8 mouse cellular contexts compared by ENCODE assay signal in genomic region chr7:130545893-130546292, GRCm38 (mm10). TPM values are rescaled to one million over a fixed set of nuclear protein-coding genes. Genes with fewer than 3 reads are reported as not detected.
DNase-seq lines count a peak whose midpoint lies in the region; ATAC-seq and TF ChIP-seq lines count a peak whose summit lies in the region.

No protein-coding gene starts in this region.

- no peak overlapping the region for H3K27ac ChIP-seq in lung, embryonic 15.5 days
- peak overlapping the region; percentile 99 for H3K27ac ChIP-seq in embryonic facial prominence, embryonic 15.5 days (replicated peaks)
- H3K27ac ChIP-seq in limb, embryonic 11.5 days (replicated peaks; ENCODE audit: low read depth, low read length) = no peak overlapping the region; the same call in 1 of the 2 replicates
- H3K27ac ChIP-seq in olfactory bulb, adult 2 months (ENCODE audit: insufficient read depth, low read depth, low read length) = peak overlapping the region; percentile 85; the same call in 1 of the 2 replicates

- H3K27me3 ChIP-seq in lung, embryonic 15.5 days = no peaks in the 10 kb centered on the region
- H3K27me3 ChIP-seq in embryonic facial prominence, embryonic 15.5 days = no peaks in the 10 kb centered on the region
- no peaks in the 10 kb centered on the region for H3K27me3 ChIP-seq in limb, embryonic 11.5 days (ENCODE audit: control insufficient read depth, insufficient read depth, low read length)

- DNase-seq in lung, adult 18-20 months = no peak
- no peak for DNase-seq in limb, embryonic 11.5 days (ENCODE audit: low spot score)
- DNase-seq in layer of hippocampus, postnatal 14 days (ENCODE audit: low spot score in 2 of 2) = no peak
- DNase-seq in kidney, postnatal 4 days = no peak

- H3K9me3 ChIP-seq in lung, embryonic 15.5 days = no peaks in the 10 kb centered on the region
- no peaks in the 10 kb centered on the region for H3K9me3 ChIP-seq in embryonic facial prominence, embryonic 15.5 days (replicated peaks)
- H3K9me3 ChIP-seq in limb, embryonic 11.5 days (ENCODE audit: control insufficient read depth, low read length) = no peaks in the 10 kb centered on the region

- peaks cover 10% of the 10 kb centered on the region for H3K4me1 ChIP-seq in lung, embryonic 15.5 days
- peaks cover 21% of the 10 kb centered on the region for H3K4me1 ChIP-seq in embryonic facial prominence, embryonic 15.5 days
- H3K4me1 ChIP-seq in limb, embryonic 11.5 days (ENCODE audit: control insufficient read depth, insufficient read depth, low read length) = peaks cover 5% of the 10 kb centered on the region
- peaks cover 3% of the 10 kb centered on the region; the same call in 1 of the 2 replicates for H3K4me1 ChIP-seq in olfactory bulb, adult 2 months (ENCODE audit: control insufficient read depth, insufficient read depth, low read length)

- peaks cover 36% of the 10 kb centered on the region for H3K36me3 ChIP-seq in lung, embryonic 15.5 days
- H3K36me3 ChIP-seq in embryonic facial prominence, embryonic 15.5 days = peaks cover 41% of the 10 kb centered on the region
- peaks cover 8% of the 10 kb centered on the region; the same call in 1 of the 2 replicates for H3K36me3 ChIP-seq in limb, embryonic 11.5 days (ENCODE audit: control insufficient read depth, insufficient read depth, low read length)

- WGBS in lung, embryonic 15.5 days = 37% methylated on average over 3 of the region's 3 CpGs
- WGBS in embryonic facial prominence, embryonic 15.5 days = 41% methylated on average over 3 of the region's 3 CpGs
- WGBS in limb, embryonic 11.5 days = 59% methylated on average over 3 of the region's 3 CpGs
- WGBS in olfactory bulb, adult 2 months = 29% methylated on average over 3 of the region's 3 CpGs

- TF ChIP-seq CTCF in olfactory bulb, adult 2 months (IDR thresholded peaks at IDR 0.05; ENCODE audit: insufficient read depth, low read depth, low read length) = no peak

- ATAC-seq in lung, embryonic 15.5 days (ENCODE audit: borderline replicate concordance, extremely low read depth, low FRiP score, low TSS enrichment) = no peak
- no peak for ATAC-seq in embryonic facial prominence, embryonic 15.5 days (ENCODE audit: insufficient number of reproducible peaks, low FRiP score, low TSS enrichment, low read depth)
- ATAC-seq in limb, embryonic 11.5 days (ENCODE audit: insufficient number of reproducible peaks, low FRiP score, low TSS enrichment, low read depth) = no peak
- no peak for ATAC-seq in monocyte, adult 5-6 weeks (replicated peaks; ENCODE audit: insufficient number of reproducible peaks, low FRiP score, low TSS enrichment, poor library complexity, severe bottlenecking)

- no peak for TF ChIP-seq POLR2A in olfactory bulb, adult 2 months (IDR thresholded peaks at IDR 0.05; ENCODE audit: insufficient read depth, low read depth, low read length)

- peak overlapping the region; percentile 80 for H3K4me2 ChIP-seq in lung, embryonic 15.5 days
- H3K4me2 ChIP-seq in embryonic facial prominence, embryonic 15.5 days (replicated peaks) = peak overlapping the region; percentile 78
- H3K4me2 ChIP-seq in limb, embryonic 11.5 days (ENCODE audit: low read depth, severe bottlenecking) = peak overlapping the region; percentile 70

- peak overlapping the region; percentile 99 for H3K4me3 ChIP-seq in lung, embryonic 15.5 days
- H3K4me3 ChIP-seq in embryonic facial prominence, embryonic 15.5 days (replicated peaks) = peak overlapping the region; percentile 98
- peak overlapping the region; percentile 67 for H3K4me3 ChIP-seq in limb, embryonic 11.5 days (ENCODE audit: low read depth, low read length)
- no peak overlapping the region for H3K4me3 ChIP-seq in olfactory bulb, adult 2 months (ENCODE audit: insufficient read depth, low read depth, low read length)

- H3K9ac ChIP-seq in lung, embryonic 15.5 days = peak overlapping the region; percentile 98
- H3K9ac ChIP-seq in embryonic facial prominence, embryonic 15.5 days = peak overlapping the region; percentile 98
- H3K9ac ChIP-seq in limb, embryonic 11.5 days (ENCODE audit: low read length) = peak overlapping the region; percentile 98

RNA-seq across cellular contexts. Expression of gene Ate1, which starts 25.7 kb away (rescaled TPM):
- polyA plus RNA-seq in lung, embryonic 15.5 days (2015; fragmentation: Nextera tagmentation; extraction: Ambion mirVana) = 65.1 and 67.5 TPM in 2 replicates
- 57.4 and 59.7 TPM in 2 replicates for polyA plus RNA-seq in embryonic facial prominence, embryonic 15.5 days (2015; fragmentation: Nextera tagmentation; extraction: Ambion mirVana)
- polyA plus RNA-seq in limb, embryonic 11.5 days (2014; fragmentation: Nextera tagmentation; extraction: Ambion mirVana) = 38.3 and 44.1 TPM in 2 replicates
- not detected in 2 replicates for polyA plus RNA-seq in olfactory bulb, adult 2 months (2012; ENCODE audit: insufficient read depth, insufficient read length, low replicate concordance, missing spikeins)
- 10 to 100 TPM; 61.6 to 61.9 TPM for total RNA-seq in layer of hippocampus, postnatal 14 days (2021)
- 54.3 to 92.1 TPM (median 63.5 TPM) in 3 replicates for total RNA-seq in monocyte, adult 5-6 weeks (2017)

RNA-seq across cellular contexts. Expression of gene Nsmce4a, which starts 27.0 kb away (rescaled TPM):
- polyA plus RNA-seq in lung, embryonic 15.5 days (2015; fragmentation: Nextera tagmentation; extraction: Ambion mirVana) = 158 and 164 TPM in 2 replicates
- polyA plus RNA-seq in embryonic facial prominence, embryonic 15.5 days (2015; fragmentation: Nextera tagmentation; extraction: Ambion mirVana) = 128 and 131 TPM in 2 replicates
- polyA plus RNA-seq in limb, embryonic 11.5 days (2014; fragmentation: Nextera tagmentation; extraction: Ambion mirVana) = 234 and 240 TPM in 2 replicates
- polyA plus RNA-seq in olfactory bulb, adult 2 months (2012; ENCODE audit: insufficient read depth, insufficient read length, low replicate concordance, missing spikeins) = 530 TPM in 1 of 2 replicates, not detected in the other
- total RNA-seq in layer of hippocampus, postnatal 14 days (2021) = 10 to 100 TPM; 32.6 to 33.3 TPM
- total RNA-seq in monocyte, adult 5-6 weeks (2017) = 155 to 185 TPM (median 183 TPM) in 3 replicates

RNA-seq across cellular contexts. Expression of gene Tacc2, which starts 31.3 kb away (rescaled TPM):
- 23.4 and 25.3 TPM in 2 replicates for polyA plus RNA-seq in lung, embryonic 15.5 days (2015; fragmentation: Nextera tagmentation; extraction: Ambion mirVana)
- 39.7 and 46.0 TPM in 2 replicates for polyA plus RNA-seq in embryonic facial prominence, embryonic 15.5 days (2015; fragmentation: Nextera tagmentation; extraction: Ambion mirVana)
- 34.7 and 40.0 TPM in 2 replicates for polyA plus RNA-seq in limb, embryonic 11.5 days (2014; fragmentation: Nextera tagmentation; extraction: Ambion mirVana)
- polyA plus RNA-seq in olfactory bulb, adult 2 months (2012; ENCODE audit: insufficient read depth, insufficient read length, low replicate concordance, missing spikeins) = not detected in 2 replicates
- 10 to 100 TPM; 86.2 to 86.5 TPM for total RNA-seq in layer of hippocampus, postnatal 14 days (2021)
- total RNA-seq in monocyte, adult 5-6 weeks (2017) = 0.43 to 1.5 TPM in 2 of 3 replicates, not detected in the other

Comparison
In these comparisons a context has a peak if more than half of its experiments do, and no peak if none do; other contexts are left out.
1. H3K27ac ChIP-seq: peak in embryonic facial prominence, embryonic 15.5 days (single experiment) and olfactory bulb, adult 2 months (single experiment); none in lung, embryonic 15.5 days (single experiment) and limb, embryonic 11.5 days (single experiment).
2. Peak in every context shown above with its lines, with median percentiles within 50 percentile points of each other: H3K4me2 ChIP-seq and H3K9ac ChIP-seq.